Mouse (Mus musculus) right cerebral cortex, adult 18-20 months (tissue): ENCODE measurements around the gene Spsb4.
A peak's percentile ranks its signal among the peaks of the same experiment; 100 is the strongest.

Experiments used
- DNase-seq: peaks from one replicate; pipeline ENCODE4 v3.0.0; 2022; ENCODE audit warnings: mixed read lengths

Spsb4 gene

GRCm38 (mm10) chr9:97018677-97019147, at the start of gene Spsb4:
TSS of gene Spsb4 (minus strand) at chr9:97018843.
- peak; percentile 59 for DNase-seq

- no peak for DNase-seq
Measured at GRCm38 (mm10) chr9:97067761-97068160, 49.1 kb upstream of the Spsb4 start.

DNA sequence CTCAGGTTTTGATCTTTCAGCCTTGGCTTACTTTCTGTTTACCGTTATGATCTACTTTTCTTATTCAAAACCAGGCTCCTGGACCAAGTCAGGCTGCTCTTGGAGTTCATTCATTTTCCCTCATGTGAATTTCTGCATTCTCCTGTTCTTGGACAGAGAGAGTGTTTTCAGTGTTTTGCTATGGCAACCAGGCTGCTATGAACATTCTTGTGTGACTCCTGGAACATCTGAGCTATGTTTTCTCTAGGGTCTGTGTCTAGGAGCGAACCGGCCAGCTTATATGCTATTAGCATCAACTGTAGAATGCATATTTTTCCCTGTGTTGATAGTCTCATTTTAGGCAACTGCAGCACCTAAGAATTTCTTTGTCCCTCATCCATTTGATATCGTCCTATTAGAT, 47.2 kb upstream of the Spsb4 start:
- DNase-seq = no peak

DNA sequence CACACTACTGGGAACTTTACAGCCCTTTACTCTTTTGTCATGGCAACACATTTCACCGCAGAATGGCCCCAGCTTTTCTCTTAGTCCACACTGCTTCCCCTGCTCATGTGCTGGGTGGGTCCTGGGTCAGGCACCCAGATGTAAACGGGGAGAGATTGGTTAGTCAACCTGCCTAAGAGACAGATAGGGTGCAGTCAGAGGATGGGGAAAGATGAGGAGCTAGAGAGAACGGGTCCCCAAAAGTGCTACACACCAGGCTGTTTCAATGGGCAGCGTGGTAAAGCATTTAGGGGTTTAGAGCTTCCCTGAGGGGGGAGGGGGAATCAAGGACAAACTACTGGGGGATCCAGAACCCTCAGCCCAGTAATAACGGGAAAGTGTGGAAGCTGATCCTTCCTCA, 46.6 kb upstream of the Spsb4 start:
- DNase-seq = no peak

GRCm38 (mm10) chr9:97064161-97064560, 45.5 kb upstream of the Spsb4 start:
- no peak for DNase-seq

GRCm38 (mm10) chr9:97061696-97062095, 43.1 kb upstream of the Spsb4 start:
- no peak for DNase-seq

DNA sequence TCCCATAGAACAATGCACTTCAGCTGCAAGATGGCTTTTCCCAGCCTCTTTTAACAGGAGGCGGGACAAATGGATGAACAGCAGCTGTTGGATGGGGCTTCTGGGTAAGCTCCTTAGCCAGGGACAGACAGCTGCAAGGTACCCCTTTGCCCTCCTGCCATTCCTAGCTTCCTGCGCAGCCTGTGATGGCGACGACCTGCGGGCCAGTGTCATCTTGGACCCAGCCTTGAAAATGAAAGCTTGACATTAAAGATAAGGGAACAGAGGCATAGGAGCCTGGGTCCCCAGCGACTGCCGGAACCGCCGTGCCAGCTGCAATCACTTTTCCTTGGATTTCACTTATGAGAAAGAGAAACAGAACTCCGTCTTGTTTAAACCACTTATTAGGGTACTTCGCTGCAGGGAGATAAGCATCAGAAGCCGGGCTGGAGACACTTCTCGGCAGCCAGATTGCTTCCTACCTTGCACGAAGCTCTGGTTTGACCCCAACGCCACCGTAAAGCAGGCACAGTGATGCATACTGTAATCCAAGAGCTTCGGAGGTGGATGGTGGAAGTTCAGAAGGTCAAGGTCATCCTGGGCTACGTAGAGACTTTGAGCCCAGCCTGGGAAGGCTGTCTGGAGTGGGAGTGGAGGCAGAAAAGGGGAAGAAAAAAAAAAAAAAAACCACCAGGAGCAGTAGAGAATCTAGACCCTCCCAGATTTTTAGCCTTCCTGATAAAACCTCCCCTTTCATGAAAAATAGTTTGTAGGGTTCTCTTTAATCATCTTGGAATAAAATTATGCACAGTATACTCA, 38.1 kb upstream of the Spsb4 start:
- no peak for DNase-seq

GRCm38 (mm10) chr9:97055906-97056305, 37.3 kb upstream of the Spsb4 start:
- DNase-seq = no peak

DNA sequence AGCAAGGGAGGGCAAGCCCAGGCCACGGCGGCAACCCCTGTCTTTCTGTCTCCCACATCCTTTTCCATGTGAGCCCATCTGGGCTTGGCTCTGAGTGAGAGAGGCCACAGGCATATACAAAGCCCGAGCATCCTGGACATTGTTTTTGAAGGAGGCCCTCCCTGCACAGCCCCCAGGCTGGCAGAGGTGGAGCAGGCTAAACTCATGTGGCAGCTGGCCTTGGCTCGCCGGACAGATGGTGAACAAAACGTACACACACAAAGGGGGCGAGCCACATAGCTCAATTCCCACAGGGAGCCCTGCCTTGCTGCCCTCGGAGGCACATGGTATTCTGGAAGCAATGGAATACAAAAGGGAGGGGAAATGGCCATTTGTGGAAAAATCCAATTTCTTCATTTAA, 32.5 kb upstream of the Spsb4 start:
- DNase-seq = no peak

GRCm38 (mm10) chr9:97046240-97046639, 27.6 kb upstream of the Spsb4 start:
- DNase-seq = no peak

GRCm38 (mm10) chr9:97041633-97042032, 23.0 kb upstream of the Spsb4 start:
- DNase-seq = no peak

DNA sequence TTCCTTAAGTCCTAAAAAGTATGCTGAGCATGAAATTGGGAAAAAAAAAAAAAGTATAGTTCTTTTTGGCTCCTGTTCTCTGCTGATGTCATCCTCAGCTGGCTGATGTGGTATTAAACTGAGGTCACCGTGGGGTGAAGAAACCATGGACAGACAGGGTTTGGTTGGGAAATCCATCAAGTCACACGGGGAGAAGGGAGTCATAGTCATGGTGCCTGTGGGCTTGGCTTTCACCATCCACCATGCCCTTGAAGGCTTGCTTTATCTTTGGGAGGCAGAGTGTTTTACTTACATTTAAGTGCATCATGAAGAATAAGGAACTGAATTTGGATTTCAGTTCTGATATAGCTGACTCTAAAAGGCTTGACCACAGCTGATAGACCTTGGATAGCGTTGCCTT, 19.4 kb upstream of the Spsb4 start:
- no peak for DNase-seq

DNA sequence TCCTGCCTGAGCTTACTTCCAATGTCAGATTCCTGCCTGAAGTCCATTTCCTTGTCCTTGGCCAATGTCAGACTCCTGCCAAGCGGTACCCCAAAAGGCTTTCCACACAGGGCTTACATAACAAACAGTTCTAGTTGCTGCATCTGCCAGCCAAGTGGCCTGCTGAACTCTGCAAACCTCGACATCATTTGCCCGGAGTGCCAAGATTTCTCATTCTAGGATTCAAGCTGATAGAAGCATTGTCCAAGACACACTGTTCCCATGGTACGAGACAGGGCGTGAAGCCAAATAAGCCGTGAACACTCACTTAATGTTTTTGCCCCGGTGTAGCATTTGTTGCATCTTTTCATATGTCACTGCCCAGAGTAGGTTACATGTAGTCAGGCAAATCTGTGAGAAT, 18.0 kb upstream of the Spsb4 start:
- DNase-seq = no peak

GRCm38 (mm10) chr9:97027361-97027760, 8.7 kb upstream of the Spsb4 start:
- no peak for DNase-seq

- DNase-seq = no peak
Measured at GRCm38 (mm10) chr9:97026006-97026405, 7.4 kb upstream of the Spsb4 start.

- no peak for DNase-seq
Measured at GRCm38 (mm10) chr9:97024451-97024850, 5.8 kb upstream of the Spsb4 start.

DNA sequence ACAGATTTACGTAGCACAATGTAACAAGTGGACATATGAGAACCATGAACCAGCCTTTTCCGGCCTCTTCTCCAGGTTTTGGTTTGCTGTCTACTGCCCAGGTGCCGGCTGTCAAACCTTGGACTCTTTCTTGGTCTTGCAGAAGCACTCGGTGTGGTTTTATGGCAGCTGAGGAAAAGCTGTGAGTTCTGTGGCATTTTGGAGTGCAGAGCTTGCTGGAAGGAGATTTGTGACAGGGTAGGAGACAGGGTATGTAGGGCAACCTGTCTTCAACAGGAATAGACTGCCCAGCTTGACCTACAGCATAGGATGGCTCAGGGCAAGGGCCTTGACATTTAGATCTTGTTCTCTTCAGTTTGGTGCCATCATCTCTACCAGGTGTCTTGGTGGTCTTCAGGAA, 4.3 kb upstream of the Spsb4 start:
- DNase-seq = no peak

DNA sequence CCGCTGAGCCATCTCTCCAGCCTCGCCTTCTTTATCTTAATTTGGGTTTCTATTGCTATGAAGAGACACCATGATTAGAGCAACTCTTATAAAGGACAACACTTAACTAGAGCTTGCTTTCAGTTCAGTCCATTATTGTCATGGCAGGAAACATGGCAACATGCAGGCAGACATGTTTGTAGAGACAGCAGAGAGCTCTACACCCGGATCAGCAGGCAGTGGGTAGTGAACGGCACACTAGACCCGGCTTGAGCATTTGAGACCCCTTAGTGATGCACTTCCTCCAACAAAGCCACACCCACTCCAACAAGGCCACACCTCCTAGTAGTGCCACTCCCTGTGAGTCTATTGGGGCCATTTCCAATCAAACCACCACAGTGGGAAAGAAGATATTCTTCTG, 3.7 kb upstream of the Spsb4 start:
- no peak for DNase-seq

GRCm38 (mm10) chr9:97020152-97020551, 1.5 kb upstream of the Spsb4 start:
- DNase-seq = no peak

GRCm38 (mm10) chr9:97019686-97020085, 1.0 kb upstream of the Spsb4 start:
- DNase-seq = no peak

- no peak for DNase-seq
Measured at GRCm38 (mm10) chr9:97019231-97019630, 588 bp upstream of the Spsb4 start.

GRCm38 (mm10) chr9:97017811-97018641, 617 bp downstream of the Spsb4 start:
- DNase-seq = peak; percentile 50

- no peak for DNase-seq
Measured at GRCm38 (mm10) chr9:97017121-97017810, 1.4 kb downstream of the Spsb4 start.
